Mouse (Mus musculus) telencephalon, adult 2 months (tissue): ENCODE results near the gene Setd7.
"Not testable (repeated sequence)": the region's sequence is repeated elsewhere in the genome, so short reads cannot be mapped to it uniquely, and the experiment has no call there.

Source experiments
- DNase-seq: peaks from one replicate; pipeline ENCODE4 v3.0.0-alpha.2; 2011; ENCODE audit warnings: low read depth, low spot score

Gene Setd7

GRCm38 (mm10) chr3:51560511-51561108 lies at the start of gene Setd7:
Setd7 (minus strand) TSS chr3:51560879.
- peak; percentile 62 for DNase-seq

- no peak for DNase-seq
These were observed 43.8 kb upstream of the Setd7 start for GRCm38 (mm10) chr3:51604489-51604888.

- DNase-seq = peak; percentile 62
These were observed 43.1 kb upstream of the Setd7 start for GRCm38 (mm10) chr3:51603705-51604291.

- DNase-seq = no peak
These were observed 40.8 kb upstream of the Setd7 start for GRCm38 (mm10) chr3:51601461-51601860.

GRCm38 (mm10) chr3:51600728-51601127 lies 40.0 kb upstream of the Setd7 start:
- DNase-seq = no peak

- no peak for DNase-seq
These were observed 38.5 kb upstream of the Setd7 start for GRCm38 (mm10) chr3:51599057-51599630.

GRCm38 (mm10) chr3:51596538-51596937 lies 35.9 kb upstream of the Setd7 start:
- DNase-seq = no peak

- DNase-seq = no peak
These were observed 32.8 kb upstream of the Setd7 start for GRCm38 (mm10) chr3:51593506-51593905.

- DNase-seq = no peak
These were observed 30.9 kb upstream of the Setd7 start for GRCm38 (mm10) chr3:51591591-51591990.

GRCm38 (mm10) chr3:51590207-51590892 lies 29.7 kb upstream of the Setd7 start:
- DNase-seq = no peak

GRCm38 (mm10) chr3:51587697-51588262 lies 27.1 kb upstream of the Setd7 start:
- DNase-seq = no peak

- DNase-seq = peak; percentile 67
These were observed 23.1 kb upstream of the Setd7 start for GRCm38 (mm10) chr3:51583574-51584391.

GRCm38 (mm10) chr3:51579243-51579642 lies 18.6 kb upstream of the Setd7 start:
- not testable (repeated sequence) for DNase-seq

GRCm38 (mm10) chr3:51577816-51578749 lies 17.4 kb upstream of the Setd7 start:
- no peak for DNase-seq

- no peak for DNase-seq
These were observed 16.7 kb upstream of the Setd7 start for GRCm38 (mm10) chr3:51577359-51577758.

- no peak for DNase-seq
These were observed 13.2 kb upstream of the Setd7 start for GRCm38 (mm10) chr3:51573915-51574314.

GRCm38 (mm10) chr3:51570200-51570599 lies 9.5 kb upstream of the Setd7 start:
- DNase-seq = no peak

- DNase-seq = no peak
These were observed 1.3 kb upstream of the Setd7 start for GRCm38 (mm10) chr3:51561993-51562385.

- peak; percentile 64 for DNase-seq
These were observed 672 bp upstream of the Setd7 start for GRCm38 (mm10) chr3:51561109-51561992.
